Mouse (Mus musculus): ENCODE data around the gene Iqck. TPM values are rescaled to one million over a fixed set of nuclear protein-coding genes. Genes with fewer than 3 reads are reported as not detected.

Iqck gene
- polyA plus RNA-seq, 1 experiment = 1.1 TPM

DNA sequence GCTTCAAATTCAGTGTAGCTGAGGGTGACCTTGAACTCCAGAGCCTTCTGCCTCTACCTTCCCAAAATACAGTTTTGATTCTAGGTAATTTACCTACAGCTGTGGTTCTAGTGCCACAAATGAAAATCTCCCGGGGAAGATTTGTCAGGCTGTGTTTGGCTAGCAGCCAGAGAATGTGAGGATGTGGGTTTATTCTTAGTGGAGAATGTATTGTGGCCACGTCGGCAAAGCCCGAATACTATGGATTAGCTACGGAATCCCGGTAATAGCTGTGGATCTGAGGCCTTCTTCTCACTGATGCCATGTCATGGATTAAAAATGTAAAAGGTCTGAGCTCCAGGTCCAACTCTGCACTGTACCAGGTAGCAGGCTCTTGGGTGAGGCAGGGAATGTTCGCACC lies 94.2 kb downstream of the Iqck start:
- no peak for TF ChIP-seq POLR2A (IDR thresholded peaks at IDR 0.05; ENCODE audit: control insufficient read depth, extremely low read depth, insufficient read depth, low read length, poor library complexity)
- TF ChIP-seq CTCF (IDR thresholded peaks at IDR 0.05; ENCODE audit: borderline replicate concordance, control insufficient read depth, extremely low read depth, insufficient read depth, low read length, poor library complexity) = no peak
- Histone ChIP-seq H3K36me3 (ENCODE audit: control insufficient read depth, insufficient read depth, low read length) (no peaks in the 10 kb centered on the region), H3K4me1 (replicated peaks; ENCODE audit: control insufficient read depth, insufficient read depth, low read length) (no peaks in the 10 kb centered on the region), H3K4me3 (ENCODE audit: control insufficient read depth, insufficient read depth, low read length) (no peak overlapping the region), H3K27ac (ENCODE audit: control insufficient read depth, insufficient read depth, low read length) (no peak overlapping the region), H3K27me3 (ENCODE audit: control insufficient read depth, insufficient read depth, low read length) (no peaks in the 10 kb centered on the region)
- DNase-seq = no peak
- 79% methylated on average over 7 of the region's 7 CpGs for whole genome bisulfite sequencing

DNA sequence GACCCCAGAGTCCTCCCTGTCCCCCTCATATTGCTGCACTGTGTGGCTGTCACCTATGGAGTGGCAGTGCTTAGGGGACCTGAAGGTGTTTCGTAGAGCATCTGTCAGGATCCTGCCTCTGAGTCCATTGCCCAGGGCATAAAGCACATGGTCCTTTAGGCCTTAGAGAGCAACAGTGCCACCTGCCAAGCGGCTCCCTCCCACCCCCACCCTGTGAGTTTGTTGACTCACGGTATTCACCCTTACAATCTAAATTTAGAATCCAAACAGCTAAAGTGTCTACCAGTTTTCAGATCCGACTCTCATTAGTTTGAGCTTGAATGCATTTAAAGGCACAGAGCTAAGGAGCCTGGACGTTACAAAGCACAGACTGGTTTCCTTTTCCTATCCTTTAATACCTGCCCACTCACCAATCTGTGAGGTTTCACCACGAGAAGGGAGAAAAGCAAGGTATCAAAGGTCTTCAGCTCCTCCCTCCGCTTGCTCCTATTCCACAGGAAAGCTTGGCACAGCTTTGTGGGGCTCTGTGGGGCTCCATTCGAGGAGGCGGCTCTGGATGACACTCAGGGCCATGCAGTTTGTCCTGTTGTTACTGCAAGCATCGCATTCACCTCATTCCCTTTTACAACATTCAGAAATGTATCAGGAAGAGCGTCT lies 98.2 kb downstream of the Iqck start:
- DNase-seq = no peak
- Histone ChIP-seq H3K36me3 (ENCODE audit: control insufficient read depth, insufficient read depth, low read length) (no peaks in the 10 kb centered on the region), H3K27me3 (ENCODE audit: control insufficient read depth, insufficient read depth, low read length) (no peaks in the 10 kb centered on the region), H3K4me1 (replicated peaks; ENCODE audit: control insufficient read depth, insufficient read depth, low read length) (no peaks in the 10 kb centered on the region), H3K27ac (ENCODE audit: control insufficient read depth, insufficient read depth, low read length) (no peak overlapping the region), H3K4me3 (ENCODE audit: control insufficient read depth, insufficient read depth, low read length) (no peak overlapping the region)
- TF ChIP-seq POLR2A (IDR thresholded peaks at IDR 0.05; ENCODE audit: control insufficient read depth, extremely low read depth, insufficient read depth, low read length, poor library complexity) (no peak), CTCF (IDR thresholded peaks at IDR 0.05; ENCODE audit: borderline replicate concordance, control insufficient read depth, extremely low read depth, insufficient read depth, low read length, poor library complexity) (no peak)
- WGBS = 78% methylated on average over 11 of the region's 11 CpGs

DNA sequence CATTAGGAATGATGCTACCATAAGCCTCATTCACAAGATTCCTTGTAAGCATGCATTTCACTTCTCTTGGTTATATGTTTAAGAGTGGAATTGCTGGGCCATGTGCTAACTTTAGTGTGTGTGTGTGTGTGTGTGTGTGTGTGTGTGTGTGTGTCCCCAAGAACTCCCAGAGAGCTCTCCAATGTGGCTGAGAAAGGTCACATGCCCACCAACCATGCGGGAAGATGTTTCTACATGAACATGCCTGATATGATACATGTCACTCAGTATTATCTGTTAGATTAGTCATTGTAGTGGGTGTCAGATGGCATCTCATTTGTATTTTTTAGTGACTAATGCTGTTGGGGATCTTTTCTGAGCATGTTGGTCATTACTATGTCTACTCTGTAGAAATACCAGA lies 99.4 kb downstream of the Iqck start:
- 97% methylated on average over 1 of the region's 1 CpGs for WGBS
- no peak overlapping the region for H3K4me3 ChIP-seq (ENCODE audit: control insufficient read depth, insufficient read depth, low read length)
- no peaks in the 10 kb centered on the region for H3K36me3 ChIP-seq (ENCODE audit: control insufficient read depth, insufficient read depth, low read length)
- TF ChIP-seq CTCF (IDR thresholded peaks at IDR 0.05; ENCODE audit: borderline replicate concordance, control insufficient read depth, extremely low read depth, insufficient read depth, low read length, poor library complexity) (no peak), POLR2A (IDR thresholded peaks at IDR 0.05; ENCODE audit: control insufficient read depth, extremely low read depth, insufficient read depth, low read length, poor library complexity) (no peak)
- H3K4me1 ChIP-seq (replicated peaks; ENCODE audit: control insufficient read depth, insufficient read depth, low read length) = no peaks in the 10 kb centered on the region
- no peak overlapping the region for H3K27ac ChIP-seq (ENCODE audit: control insufficient read depth, insufficient read depth, low read length)
- H3K27me3 ChIP-seq (ENCODE audit: control insufficient read depth, insufficient read depth, low read length) = no peaks in the 10 kb centered on the region
- no peak for DNase-seq

DNA sequence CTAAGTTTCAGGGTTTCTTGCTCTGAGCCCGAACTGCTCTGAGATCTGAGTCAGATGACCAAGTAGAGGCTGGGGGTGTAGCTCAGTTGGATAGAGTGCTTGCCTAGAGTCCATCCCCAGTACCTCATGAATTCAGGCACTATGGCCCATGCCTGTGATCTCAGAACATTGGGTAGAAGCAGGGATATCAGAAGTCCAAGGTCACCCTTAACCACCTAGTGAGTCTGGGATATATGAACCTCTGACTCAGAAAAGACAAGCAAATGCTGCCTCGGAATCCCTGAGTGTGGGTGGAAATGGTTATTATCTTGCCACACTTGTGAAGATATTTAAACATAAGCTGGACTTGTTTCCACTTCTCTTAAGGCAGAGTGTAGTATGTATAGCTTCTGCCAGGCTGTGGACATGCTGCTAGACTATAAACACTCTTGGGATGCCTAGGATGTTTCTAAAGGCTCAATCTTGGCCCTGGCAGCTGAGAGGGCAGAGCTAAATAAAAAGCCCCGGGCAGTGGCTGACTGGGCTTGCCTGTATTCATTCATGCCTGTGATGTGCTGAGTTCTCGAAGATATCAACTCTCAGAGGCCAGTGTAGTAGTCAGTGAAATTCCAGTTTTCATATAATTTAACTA lies 101.2 kb downstream of the Iqck start:
- Histone ChIP-seq H3K27me3 (ENCODE audit: control insufficient read depth, insufficient read depth, low read length) (no peaks in the 10 kb centered on the region), H3K4me1 (replicated peaks; ENCODE audit: control insufficient read depth, insufficient read depth, low read length) (no peaks in the 10 kb centered on the region), H3K36me3 (ENCODE audit: control insufficient read depth, insufficient read depth, low read length) (no peaks in the 10 kb centered on the region), H3K4me3 (ENCODE audit: control insufficient read depth, insufficient read depth, low read length) (no peak overlapping the region), H3K27ac (ENCODE audit: control insufficient read depth, insufficient read depth, low read length) (no peak overlapping the region)
- DNase-seq = no peak
- TF ChIP-seq CTCF (IDR thresholded peaks at IDR 0.05; ENCODE audit: borderline replicate concordance, control insufficient read depth, extremely low read depth, insufficient read depth, low read length, poor library complexity) = no peak
- WGBS = 92% methylated on average over 4 of the region's 4 CpGs

DNA sequence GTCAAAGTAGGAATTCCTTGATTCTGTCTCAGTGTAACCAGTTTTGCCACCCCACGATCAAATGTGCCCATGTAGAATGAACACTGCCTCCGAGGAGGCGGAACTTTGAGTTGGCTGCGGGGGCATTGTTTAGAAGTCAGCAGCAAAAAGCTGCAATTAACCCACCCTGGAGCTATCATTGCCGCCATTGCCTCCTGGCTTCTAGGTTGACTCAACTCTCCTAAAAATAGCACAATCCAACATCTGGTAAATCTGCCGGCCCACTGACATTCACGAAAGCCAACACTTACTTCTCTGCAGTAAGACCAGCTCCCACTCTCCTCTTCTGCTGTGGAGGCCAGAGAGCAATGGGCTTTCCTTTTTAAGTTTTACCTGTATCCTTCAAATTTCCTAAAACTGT lies 103.7 kb downstream of the Iqck start:
- no peak for DNase-seq
- WGBS = 89% methylated on average over 7 of the region's 7 CpGs
- no peak for TF ChIP-seq CTCF (IDR thresholded peaks at IDR 0.05; ENCODE audit: borderline replicate concordance, control insufficient read depth, extremely low read depth, insufficient read depth, low read length, poor library complexity)

DNA sequence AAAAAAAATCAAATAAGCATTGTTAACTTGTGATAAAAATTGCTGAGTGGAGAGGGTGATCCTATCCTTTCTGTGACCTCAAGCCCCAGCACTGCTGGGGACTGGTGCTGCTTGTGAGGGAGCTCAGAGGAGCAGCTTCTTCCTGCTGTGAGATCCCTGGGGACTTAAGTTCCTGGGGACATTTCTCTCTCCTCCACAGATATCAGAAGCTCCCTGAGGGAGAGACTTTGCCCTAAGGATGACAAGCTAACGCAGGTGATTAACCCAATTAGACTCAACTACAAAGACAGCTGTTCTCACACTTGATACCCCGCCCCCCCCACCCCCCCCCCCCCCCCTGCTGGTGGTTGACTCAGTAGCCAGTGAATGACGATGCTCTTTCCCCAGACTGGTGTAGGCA lies 109.2 kb downstream of the Iqck start:
- Histone ChIP-seq H3K27ac (ENCODE audit: control insufficient read depth, insufficient read depth, low read length) (no peak overlapping the region), H3K36me3 (ENCODE audit: control insufficient read depth, insufficient read depth, low read length) (no peaks in the 10 kb centered on the region), H3K4me1 (replicated peaks; ENCODE audit: control insufficient read depth, insufficient read depth, low read length) (no peaks in the 10 kb centered on the region), H3K4me3 (ENCODE audit: control insufficient read depth, insufficient read depth, low read length) (no peak overlapping the region), H3K27me3 (ENCODE audit: control insufficient read depth, insufficient read depth, low read length) (no peaks in the 10 kb centered on the region)
- 23% methylated on average over 3 of the region's 3 CpGs for WGBS
- no peak for TF ChIP-seq CTCF (IDR thresholded peaks at IDR 0.05; ENCODE audit: borderline replicate concordance, control insufficient read depth, extremely low read depth, insufficient read depth, low read length, poor library complexity)
- TF ChIP-seq POLR2A (IDR thresholded peaks at IDR 0.05; ENCODE audit: control insufficient read depth, extremely low read depth, insufficient read depth, low read length, poor library complexity) = no peak
- DNase-seq = no peak

More for the DNA sequence above, 103.7 kb downstream of the Iqck start:
- no peaks in the 10 kb centered on the region for H3K27me3 ChIP-seq (ENCODE audit: control insufficient read depth, insufficient read depth, low read length)
- H3K27ac ChIP-seq (ENCODE audit: control insufficient read depth, insufficient read depth, low read length) = no peak overlapping the region
- no peak overlapping the region for H3K4me3 ChIP-seq (ENCODE audit: control insufficient read depth, insufficient read depth, low read length)
- no peaks in the 10 kb centered on the region for H3K36me3 ChIP-seq (ENCODE audit: control insufficient read depth, insufficient read depth, low read length)
- no peaks in the 10 kb centered on the region for H3K4me1 ChIP-seq (replicated peaks; ENCODE audit: control insufficient read depth, insufficient read depth, low read length)

DNA sequence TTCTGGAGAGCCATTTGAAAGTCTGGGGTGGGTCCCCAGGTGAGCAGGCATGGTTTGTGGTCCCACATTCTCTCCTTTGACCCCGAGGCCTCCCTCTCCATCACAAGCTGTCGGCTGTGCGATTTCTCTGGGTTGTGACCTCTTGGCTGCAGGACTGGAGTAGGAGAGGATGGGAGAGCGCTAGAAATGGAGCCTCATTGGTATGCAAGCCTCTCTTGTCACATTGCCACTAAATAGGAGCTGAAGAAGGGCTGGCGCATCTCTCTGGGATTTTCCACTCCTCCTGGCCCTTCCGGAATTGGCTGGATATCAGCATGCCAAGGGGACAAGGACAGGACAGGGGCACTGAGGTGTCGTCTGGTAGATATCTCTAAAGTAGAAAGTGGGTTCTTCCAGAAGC lies 109.6 kb downstream of the Iqck start:
- H3K27me3 ChIP-seq (ENCODE audit: control insufficient read depth, insufficient read depth, low read length) = no peaks in the 10 kb centered on the region
- no peaks in the 10 kb centered on the region for H3K4me1 ChIP-seq (replicated peaks; ENCODE audit: control insufficient read depth, insufficient read depth, low read length)
- no peak overlapping the region for H3K27ac ChIP-seq (ENCODE audit: control insufficient read depth, insufficient read depth, low read length)
- no peak for TF ChIP-seq CTCF (IDR thresholded peaks at IDR 0.05; ENCODE audit: borderline replicate concordance, control insufficient read depth, extremely low read depth, insufficient read depth, low read length, poor library complexity)
- TF ChIP-seq POLR2A (IDR thresholded peaks at IDR 0.05; ENCODE audit: control insufficient read depth, extremely low read depth, insufficient read depth, low read length, poor library complexity) = no peak
- 73% methylated on average over 7 of the region's 7 CpGs for WGBS
- no peaks in the 10 kb centered on the region for H3K36me3 ChIP-seq (ENCODE audit: control insufficient read depth, insufficient read depth, low read length)
- H3K4me3 ChIP-seq (ENCODE audit: control insufficient read depth, insufficient read depth, low read length) = no peak overlapping the region
- no peak for DNase-seq
